Comparison of ENCODE assay signal across 8 mouse cellular contexts in the genomic region with DNA sequence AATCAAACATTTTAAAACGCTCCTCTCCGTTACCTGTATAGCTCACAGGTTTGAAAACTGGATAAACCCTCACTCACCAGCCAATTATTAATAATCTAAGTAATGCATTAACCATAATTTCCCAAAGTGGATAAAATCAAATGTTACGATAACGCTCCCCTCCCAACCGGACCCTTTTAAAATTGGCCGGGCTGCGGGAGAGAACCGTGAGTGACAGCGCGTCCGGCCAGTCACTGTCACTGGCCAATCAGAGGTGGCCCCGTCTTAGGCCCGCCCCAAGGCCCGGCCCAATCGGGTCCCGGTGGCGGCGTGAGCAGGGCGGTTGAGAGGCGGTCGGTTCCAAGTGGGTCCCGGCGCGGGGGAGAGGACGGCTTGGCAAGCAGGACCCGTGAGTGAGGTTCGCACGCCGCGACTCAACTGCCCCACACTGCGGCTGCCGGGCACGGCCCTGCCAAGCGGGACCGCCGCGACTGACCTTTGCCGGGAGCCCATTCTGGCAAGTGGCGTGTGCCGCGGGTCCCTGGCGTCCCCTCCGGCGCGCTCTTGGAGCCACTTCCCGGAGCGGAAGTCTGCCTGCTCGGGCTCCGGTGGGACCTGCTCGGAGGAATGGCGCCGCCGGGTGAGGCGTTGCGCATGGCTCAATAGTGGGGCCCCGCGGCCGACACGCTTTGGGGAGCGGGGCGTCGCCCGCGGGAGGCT. TPM values are rescaled to one million over a fixed set of nuclear protein-coding genes. Genes with fewer than 3 reads are reported as not detected.
DNase-seq lines count a peak whose midpoint lies in the region; ATAC-seq lines count a peak whose summit lies in the region.

A gene (plus strand): TSS at position 301 of the 699 bp plus-strand sequence.

- H3K4me2 ChIP-seq in hindbrain, embryonic 14.5 days (replicated peaks) = peak within 1 kb of the TSS; percentile 86

- peak within 1 kb of the TSS; percentile 90 for H3K4me3 ChIP-seq in hindbrain, embryonic 14.5 days (replicated peaks; ENCODE audit: low read length)

- under 1% methylated on average over 63 of the region's 64 CpGs for WGBS in hindbrain, embryonic 14.5 days

- peaks cover 15% of the 10 kb centered on the region for H3K4me1 ChIP-seq in hindbrain, embryonic 14.5 days (replicated peaks; ENCODE audit: control insufficient read depth, insufficient read depth, low read length)

- H3K36me3 ChIP-seq in hindbrain, embryonic 14.5 days (replicated peaks; ENCODE audit: control insufficient read depth, insufficient read depth) = peaks cover 7% of the 10 kb centered on the region; the same call in 1 of the 2 replicates

- peak within 1 kb of the TSS; percentile 93 for H3K27ac ChIP-seq in hindbrain, embryonic 14.5 days

- H3K27me3 ChIP-seq in hindbrain, embryonic 14.5 days (ENCODE audit: control insufficient read depth, insufficient read depth, low read length) = no peaks in the 10 kb centered on the region

- peak within 1 kb of the TSS; percentile 93 for H3K9ac ChIP-seq in hindbrain, embryonic 14.5 days

- DNase-seq in R1 (ENCODE audit: low read depth, low spot score) = peak; percentile 96
- peak; percentile 98 to 99 for DNase-seq in cerebellum, postnatal 25 days
- DNase-seq in frontal cortex, postnatal 25 days (ENCODE audit: low spot score in 2 of 2) = peak; percentile 92 to 96
- peak; percentile 93 for DNase-seq in hindbrain, embryonic 14.5 days (ENCODE audit: low spot score)
- DNase-seq in layer of hippocampus, postnatal 36 days = peak; percentile 97
- DNase-seq in lung, postnatal 36 days = peak; percentile 97
- DNase-seq in retina, postnatal 1 day = peak; percentile 97
- DNase-seq in urinary bladder, adult 18-20 months (ENCODE audit: low spot score in 2 of 2) = peak; percentile 93 to 97

- ATAC-seq in hindbrain, embryonic 14.5 days (ENCODE audit: low FRiP score) = peak; percentile 100

- no peaks in the 10 kb centered on the region for H3K9me3 ChIP-seq in hindbrain, embryonic 14.5 days (ENCODE audit: control insufficient read depth, low read length)

RNA-seq across cellular contexts. Expression of the gene that starts here (rescaled TPM):
- 210 and 221 TPM in 2 replicates for polyA plus RNA-seq in hindbrain, embryonic 14.5 days (2014; fragmentation: Nextera tagmentation; extraction: Ambion mirVana)
- 100 to 1,000 TPM; 131 to 136 TPM for total RNA-seq in layer of hippocampus, postnatal 36 days (2021)

Comparison
In these comparisons a context has a peak if more than half of its experiments do, and no peak if none do; other contexts are left out.
1. Peak in every context shown above with its lines: DNase-seq, ATAC-seq, H3K4me3 ChIP-seq and H3K27ac ChIP-seq.